Mouse (Mus musculus) frontal cortex, adult 2 months (tissue): ENCODE results near the gene Rab17. TPM values are rescaled to one million over a fixed set of nuclear protein-coding genes. Genes with fewer than 3 reads are reported as not detected.
A peak's percentile ranks its signal among the peaks of the same experiment; 100 is the strongest.

Source experiments
- DNase-seq, 2 experiments: peaks; one replicate each; pipeline ENCODE4 v3.0.0; 2022; ENCODE audit warnings: low spot score in 1 of 2; ENCODE audit errors: extremely low spot score in 1 of 2
- polyA plus RNA-seq: library from polyadenylated mRNA; depleted of rRNA; stranded (reverse); fragments of >200 nt; gene quantifications from 2 replicates; pipeline ENCODE4 v1.2.3, GENCODE M21; 2012; rRNA removed

The Rab17 gene
- polyA plus RNA-seq: 0.06 and 0.21 TPM in 2 replicates

- no peak for DNase-seq
Observed at GRCm38 (mm10) chr1:90969347-90969784, at the start of gene Rab17. Rab17 (minus strand) TSS chr1:90969661.

GRCm38 (mm10) chr1:91017111-91017758 lies 47.8 kb upstream of the Rab17 start:
- no peak for DNase-seq

GRCm38 (mm10) chr1:91015571-91015970 lies 46.1 kb upstream of the Rab17 start:
- DNase-seq: no peak

- no peak for DNase-seq
Observed at GRCm38 (mm10) chr1:91013803-91014202, 44.3 kb upstream of the Rab17 start.

- no peak for DNase-seq
Observed at GRCm38 (mm10) chr1:91011336-91011735, 41.9 kb upstream of the Rab17 start.

GRCm38 (mm10) chr1:91010716-91011115 lies 41.3 kb upstream of the Rab17 start:
- no peak for DNase-seq

- DNase-seq: no peak
Observed at GRCm38 (mm10) chr1:91010216-91010615, 40.8 kb upstream of the Rab17 start.

GRCm38 (mm10) chr1:91009266-91009665 lies 39.8 kb upstream of the Rab17 start:
- no peak for DNase-seq

- DNase-seq: no peak
Observed at GRCm38 (mm10) chr1:91008746-91009145, 39.3 kb upstream of the Rab17 start.

GRCm38 (mm10) chr1:91008147-91008682 lies 38.8 kb upstream of the Rab17 start:
- no peak for DNase-seq

- no peak for DNase-seq
Observed at GRCm38 (mm10) chr1:91006708-91007107, 37.2 kb upstream of the Rab17 start.

GRCm38 (mm10) chr1:91006037-91006436 lies 36.6 kb upstream of the Rab17 start:
- no peak for DNase-seq

GRCm38 (mm10) chr1:91003522-91004253 lies 34.2 kb upstream of the Rab17 start:
- no peak for DNase-seq

GRCm38 (mm10) chr1:91002641-91003040 lies 33.2 kb upstream of the Rab17 start:
- DNase-seq: no peak

GRCm38 (mm10) chr1:91001871-91002539 lies 32.5 kb upstream of the Rab17 start:
- no peak for DNase-seq

- no peak for DNase-seq
Observed at GRCm38 (mm10) chr1:91001101-91001500, 31.6 kb upstream of the Rab17 start.

GRCm38 (mm10) chr1:90999911-91000601 lies 30.6 kb upstream of the Rab17 start:
- DNase-seq: no peak

- DNase-seq: no peak
Observed at GRCm38 (mm10) chr1:90998891-90999611, 29.6 kb upstream of the Rab17 start.

- DNase-seq: peak in 1 of 2 experiments; percentile 65
Observed at GRCm38 (mm10) chr1:90998268-90998890, 28.9 kb upstream of the Rab17 start, which contains the start of gene Lrrfip1. Lrrfip1 (plus strand) TSS chr1:90998737.
